Mouse (Mus musculus) heart, postnatal 4 days (tissue): Measurements from ENCODE around the gene Gm28374. TPM values are rescaled to one million over a fixed set of nuclear protein-coding genes. Genes with fewer than 3 reads are reported as not detected.
A peak's percentile ranks its signal among the peaks of the same experiment; 100 is the strongest.

Source experiments
- DNase-seq: peaks from one replicate; pipeline ENCODE4 v3.0.0; 2021
- total RNA-seq, 2 experiments: library from RNA; stranded (reverse); gene quantifications; 2 replicates each; pipeline ENCODE4 v1.2.3; 2021

The Gm28374 gene
- total RNA-seq, 2 experiments from 2014 or later = 0.41 TPM; not detected in 1

GRCm38 (mm10) chr19:6085417-6085879 lies 3.4 kb upstream of the Gm28374 start:
- peak; percentile 58 for DNase-seq

GRCm38 (mm10) chr19:6084478-6085248 lies 2.6 kb upstream of the Gm28374 start, which contains the start of the genes Zfpl1 and Cdca5:
Gene Zfpl1 (minus strand): TSS chr19:6084956.
Gene Cdca5 (plus strand): TSS chr19:6084983.
- peak; percentile 96 for DNase-seq

GRCm38 (mm10) chr19:6079983-6080480 lies 2.0 kb downstream of the Gm28374 start, which contains the start of gene Tmem262:
Gene Tmem262 (plus strand): TSS chr19:6080033.
- no peak for DNase-seq

DNA sequence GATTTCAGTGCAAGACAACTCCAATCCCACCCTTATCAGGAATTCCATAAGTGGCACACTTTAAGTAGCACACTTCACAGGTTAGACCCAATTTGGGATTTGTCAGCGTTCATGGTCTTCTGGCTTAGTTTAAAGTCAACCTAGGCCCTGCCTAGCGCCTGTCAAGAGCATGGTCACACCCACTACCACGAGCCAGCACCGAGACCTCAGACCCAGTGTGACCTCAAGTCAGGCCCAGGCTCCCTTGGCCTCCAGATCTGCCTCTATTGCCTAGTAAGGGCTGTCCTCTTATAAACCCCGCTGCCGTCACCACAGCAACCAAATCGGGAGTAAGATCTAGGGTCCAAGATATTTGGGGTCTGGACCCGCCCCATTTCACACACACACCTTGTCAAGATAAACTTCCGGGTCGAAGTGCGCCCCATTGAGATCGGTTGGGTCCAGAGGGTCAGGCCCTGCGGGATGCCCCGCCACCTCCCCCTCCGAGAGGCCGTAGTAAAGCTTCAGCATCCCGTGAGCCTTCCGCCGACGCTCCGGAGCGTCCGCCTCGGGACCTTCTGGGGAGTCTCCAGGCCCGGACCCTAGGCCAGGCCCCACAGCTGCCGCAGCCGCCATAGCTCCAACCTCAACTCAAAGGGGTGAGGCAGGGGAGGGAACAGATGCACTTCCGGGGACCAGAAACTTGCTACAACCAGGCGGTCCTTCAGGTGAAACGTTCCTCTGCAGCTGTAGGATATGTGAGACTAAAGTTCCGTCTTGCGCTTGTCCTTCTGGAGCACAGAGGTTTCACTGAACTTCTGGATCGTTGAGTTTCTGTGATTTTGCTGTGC lies 5.3 kb downstream of the Gm28374 start, which contains the start of gene Vps51:
Vps51 (minus strand) TSS at position 668 of the 830 bp plus-strand sequence.
- peak; percentile 90 for DNase-seq

DNA sequence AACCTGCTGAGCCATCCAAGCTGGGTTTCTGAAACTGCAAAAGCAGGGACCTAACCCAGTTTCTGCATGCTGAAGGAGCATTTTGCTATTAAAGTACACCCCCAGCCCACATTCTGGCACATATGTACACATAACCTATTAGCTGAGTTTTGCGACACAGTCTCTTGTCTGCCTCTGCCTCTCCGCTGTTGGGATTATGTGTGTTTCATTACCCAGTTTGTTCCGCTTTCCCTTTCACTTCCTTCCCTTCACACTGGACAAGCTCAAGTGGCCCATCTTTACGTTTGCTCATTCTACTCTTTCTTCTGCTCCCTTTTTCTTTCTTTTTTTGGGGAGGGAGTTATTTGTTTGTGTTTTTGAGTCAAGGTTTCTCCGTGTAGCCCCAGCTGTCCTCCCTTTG lies 8.2 kb downstream of the Gm28374 start:
- DNase-seq = no peak

DNA sequence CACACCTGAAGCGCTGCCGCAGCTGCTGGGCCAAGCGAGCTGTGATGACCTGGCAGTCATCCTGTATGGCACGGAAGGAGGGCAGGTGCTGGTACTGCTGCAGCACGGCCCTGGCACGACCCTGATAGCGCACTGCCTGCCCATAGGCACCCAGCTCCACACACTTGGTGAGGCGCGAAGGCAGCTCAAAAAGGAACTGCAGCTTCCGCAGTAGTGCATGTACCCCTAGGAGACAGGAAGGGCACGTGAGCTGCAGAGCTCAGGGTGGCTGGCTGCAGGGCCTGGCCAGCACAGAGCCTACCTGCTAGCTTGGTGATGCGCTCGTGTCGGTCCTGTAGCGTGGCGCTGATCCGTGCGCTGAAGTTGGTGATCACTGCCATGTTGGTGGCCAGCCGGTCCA lies 10.8 kb downstream of the Gm28374 start:
- no peak for DNase-seq

GRCm38 (mm10) chr19:6070571-6071250 lies 11.3 kb downstream of the Gm28374 start:
- DNase-seq = no peak

GRCm38 (mm10) chr19:6069851-6070250 lies 12.2 kb downstream of the Gm28374 start:
- DNase-seq = no peak

- DNase-seq = no peak
Observed at GRCm38 (mm10) chr19:6068951-6069350, 13.1 kb downstream of the Gm28374 start.

GRCm38 (mm10) chr19:6067724-6068415 lies 14.2 kb downstream of the Gm28374 start, which contains the start of gene Tm7sf2:
Gene Tm7sf2 (minus strand): TSS chr19:6068373.
- peak; percentile 91 for DNase-seq

DNA sequence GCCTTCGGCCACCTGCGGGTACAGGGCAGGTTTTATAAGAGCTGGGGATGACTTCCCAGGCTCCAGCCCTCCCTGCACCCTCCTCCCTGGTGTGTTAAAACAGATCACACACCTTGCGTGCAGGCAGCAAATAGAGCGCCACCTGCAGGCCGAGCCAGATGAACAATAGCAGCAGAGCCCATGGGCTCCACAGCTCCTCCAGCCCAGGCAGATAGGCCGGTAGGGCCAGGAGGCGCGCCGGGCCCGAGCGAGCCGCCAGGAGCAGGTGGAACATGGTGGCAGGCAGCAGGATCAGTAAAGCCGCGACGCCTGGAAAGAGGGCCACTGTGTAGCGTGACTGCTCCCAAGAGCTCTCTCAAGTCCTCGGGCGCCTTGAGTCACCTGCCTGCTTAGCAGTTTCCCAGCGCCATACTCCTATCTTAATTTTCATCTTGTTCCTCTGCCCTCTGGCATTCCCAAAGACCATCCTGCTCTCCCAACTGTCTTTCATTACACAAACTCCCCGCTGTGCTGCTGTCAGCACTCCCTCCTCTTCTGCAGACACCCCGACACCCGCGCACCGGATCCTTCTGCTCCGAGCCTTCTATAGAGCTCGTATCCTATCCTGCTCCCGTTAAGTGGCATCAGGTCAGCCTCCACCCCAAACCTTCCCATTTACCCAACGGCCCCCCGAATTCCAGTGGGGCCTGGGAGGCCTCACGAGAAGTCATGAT lies 14.9 kb downstream of the Gm28374 start:
- peak; percentile 86 for DNase-seq

DNA sequence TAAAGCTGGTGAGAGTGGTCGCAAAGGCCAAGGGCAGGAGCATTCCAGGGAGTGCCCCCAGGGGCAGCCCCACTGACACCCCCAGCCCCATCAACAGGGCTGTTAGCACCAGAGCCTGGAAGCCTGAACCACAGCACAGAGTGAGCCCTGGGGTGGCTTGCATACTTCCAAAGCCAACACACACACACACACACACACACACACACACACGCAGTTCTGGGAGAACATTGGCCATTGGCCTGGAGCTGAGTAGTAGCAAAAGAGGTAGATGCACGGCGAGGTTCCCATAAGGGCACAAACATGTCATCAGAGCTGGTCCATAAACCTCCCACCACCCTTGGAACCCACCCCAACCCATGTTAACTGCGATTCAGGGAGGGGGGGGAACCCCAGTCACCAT lies 15.5 kb downstream of the Gm28374 start:
- DNase-seq = no peak

DNA sequence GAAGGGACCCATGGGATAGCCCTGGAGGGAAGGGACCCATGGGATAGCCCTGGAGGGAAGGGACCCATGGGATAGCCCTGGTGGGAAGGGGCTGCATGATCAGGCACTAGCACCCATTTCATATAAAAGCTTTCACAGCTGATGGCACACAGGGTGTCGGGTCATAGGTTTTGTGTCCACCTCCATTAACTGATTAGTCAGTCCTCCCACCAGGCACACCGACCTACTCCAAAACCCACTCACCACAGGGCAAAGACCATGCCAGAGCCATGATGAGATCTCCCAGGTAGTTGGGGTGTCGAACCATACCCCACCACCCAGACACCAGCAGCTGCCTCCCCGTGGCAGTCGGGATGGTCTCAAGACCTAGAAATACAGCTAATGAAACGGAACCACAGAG lies 19.0 kb downstream of the Gm28374 start:
- DNase-seq = no peak

DNA sequence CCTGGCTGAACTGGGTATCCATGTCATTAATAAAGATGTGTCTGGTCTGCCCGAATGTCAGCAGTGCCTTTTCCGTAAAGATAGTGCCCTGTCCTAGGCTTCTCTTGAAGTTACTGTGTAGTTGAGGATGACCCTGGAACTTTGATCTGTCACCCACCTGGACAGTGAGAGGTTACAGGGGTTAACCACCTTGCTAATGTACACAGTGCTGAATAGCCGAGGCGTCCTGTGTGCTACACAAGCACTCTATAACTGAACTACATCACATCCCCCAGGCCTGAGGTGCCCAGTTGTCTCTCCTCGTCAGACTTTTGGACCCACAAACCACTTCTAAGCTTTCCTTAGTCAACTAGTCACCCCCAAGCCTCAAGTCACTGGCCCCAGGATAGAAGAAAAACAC lies 19.6 kb downstream of the Gm28374 start:
- no peak for DNase-seq

- peak; percentile 49 for DNase-seq
Observed at GRCm38 (mm10) chr19:6061641-6062302, 20.3 kb downstream of the Gm28374 start.

DNA sequence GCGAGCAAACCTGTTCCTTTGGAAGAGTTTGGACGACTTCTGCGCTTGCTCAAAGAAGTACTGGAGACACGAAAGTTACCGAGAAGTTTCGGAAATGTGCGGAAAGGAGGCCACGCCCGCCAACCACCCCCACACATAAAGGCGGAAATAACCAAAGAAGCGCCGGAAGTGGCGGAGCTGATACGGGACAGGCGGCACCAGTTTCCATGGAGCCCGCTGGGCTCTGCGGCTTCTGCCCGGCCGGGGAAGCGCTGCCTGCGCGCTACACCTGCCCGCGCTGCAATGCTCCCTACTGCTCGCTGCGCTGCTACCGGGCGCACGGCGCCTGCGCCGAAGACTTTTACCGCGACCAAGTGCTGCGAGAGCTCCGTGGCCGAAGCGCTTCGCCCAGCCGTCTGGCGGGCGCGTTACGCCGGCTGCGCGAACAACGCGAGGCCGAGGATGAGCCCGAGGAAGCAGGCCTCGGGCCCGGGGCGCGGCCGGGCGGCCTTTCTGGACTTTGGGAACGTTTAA lies 21.0 kb downstream of the Gm28374 start, which contains the start of gene Znhit2:
Znhit2 (plus strand) TSS at position 172 of the 513 bp plus-strand sequence.
- peak; percentile 94 for DNase-seq

GRCm38 (mm10) chr19:6058966-6059365 lies 23.1 kb downstream of the Gm28374 start:
- DNase-seq = no peak

GRCm38 (mm10) chr19:6058513-6058912 lies 23.5 kb downstream of the Gm28374 start:
- DNase-seq = no peak

DNA sequence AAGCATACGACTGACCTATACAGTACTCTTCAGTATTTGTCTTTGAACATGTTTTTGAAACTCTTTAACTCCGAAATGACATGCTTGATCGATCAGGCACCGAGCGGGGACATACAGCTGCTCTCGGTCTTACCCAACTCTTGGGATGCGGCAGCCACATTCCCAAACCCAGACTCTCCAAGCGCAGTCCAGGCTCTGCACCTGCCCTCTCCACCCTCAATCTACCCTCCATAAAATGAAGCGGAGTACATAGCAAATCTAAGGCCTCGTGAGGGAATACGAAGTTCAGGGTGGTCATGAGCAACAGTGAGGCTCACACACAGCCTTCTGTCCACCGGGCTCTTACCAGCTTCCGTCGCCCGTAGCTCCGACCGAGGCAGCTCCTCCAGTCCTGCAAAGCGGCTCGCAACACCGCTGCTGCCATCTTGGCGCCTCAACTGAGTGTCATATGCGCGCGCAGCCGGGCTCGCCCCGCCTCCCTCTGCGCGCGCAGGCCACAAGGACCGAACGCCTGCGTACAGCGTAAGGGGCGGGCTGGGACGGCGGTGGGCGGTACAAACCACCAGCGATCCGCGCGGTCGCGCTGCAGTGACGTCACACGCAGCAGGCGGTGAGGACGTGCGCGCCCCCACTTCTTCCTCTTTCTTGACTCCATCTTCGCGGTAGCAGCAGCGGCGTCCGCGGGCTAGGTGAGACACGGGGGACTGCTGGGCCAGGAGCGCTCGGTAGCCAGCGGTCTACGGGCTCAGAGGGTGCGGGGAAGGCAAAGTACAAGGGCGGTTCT lies 24.6 kb downstream of the Gm28374 start, which contains the start of the genes Mrpl49 and Fau:
Mrpl49 (minus strand) TSS at position 473 of the 784 bp plus-strand sequence.
Fau (plus strand) TSS at position 532 of the 784 bp plus-strand sequence.
- DNase-seq = peak; percentile 99
